Mouse (Mus musculus) neural tube, embryonic 11.5 days (tissue): ENCODE results near the gene Ube2k. TPM values are rescaled to one million over a fixed set of nuclear protein-coding genes. Genes with fewer than 3 reads are reported as not detected.

ENCODE experiments used
- ATAC-seq: fragments of 200-750 bp; cut with Nextera tagmentation; 2 replicates; pipeline ENCODE4 v1.8.0; 2017; ENCODE audit warnings: moderate number of reproducible peaks, mild to moderate bottlenecking, moderate TSS enrichment, moderate library complexity; ENCODE audit not compliant: insufficient read depth, low FRiP score, low TSS enrichment
- DNase-seq: peaks from one replicate; pipeline ENCODE4 v3.0.0-alpha.2; 2015; ENCODE audit warnings: low spot score
- H3K27ac ChIP-seq: fragments of 300-500 bp; sonication (generic); 2 replicates; pipeline ENCODE4 v1.5.1; 2014; ENCODE audit warnings: low read depth, mild to moderate bottlenecking, low read length
- H3K27me3 ChIP-seq: fragments of 300-500 bp; sonication (generic); 2 replicates; pipeline ENCODE4 v1.6.1; 2014; ENCODE audit warnings: mild to moderate bottlenecking, low read length, mixed read lengths; ENCODE audit not compliant: control insufficient read depth, insufficient read depth
- H3K36me3 ChIP-seq: fragments of 300-500 bp; sonication (generic); 2 replicates; pipeline ENCODE4 v1.6.1; 2014; ENCODE audit warnings: mild to moderate bottlenecking, low read length, moderate library complexity, mixed read lengths; ENCODE audit not compliant: control insufficient read depth, insufficient read depth
- H3K4me1 ChIP-seq: fragments of 300-500 bp; sonication (generic); 2 replicates; pipeline ENCODE4 v1.6.1; 2014; ENCODE audit warnings: low read length, mixed read lengths; ENCODE audit not compliant: control insufficient read depth, insufficient read depth
- H3K4me2 ChIP-seq: fragments of 300-500 bp; sonication (generic); 2 replicates; pipeline ENCODE4 v1.6.1; 2014; ENCODE audit warnings: low read depth, mild to moderate bottlenecking, moderate library complexity
- H3K4me3 ChIP-seq: fragments of 300-500 bp; sonication (generic); 2 replicates; pipeline ENCODE4 v1.5.1; 2014; ENCODE audit warnings: low read depth, low read length
- H3K9ac ChIP-seq: fragments of 300-500 bp; sonication (generic); 2 replicates; pipeline ENCODE4 v1.6.1; 2014; ENCODE audit warnings: mild to moderate bottlenecking, low read length
- H3K9me3 ChIP-seq: fragments of 300-500 bp; sonication (generic); 2 replicates; pipeline ENCODE4 v1.6.1; 2016; ENCODE audit warnings: low read length; ENCODE audit not compliant: control insufficient read depth
- WGBS: fragments of 180-500 bp; shearing (Covaris S2); extraction: QIAGEN DNeasy Blood & Tissue Kit; methylation state at CpG from one replicate; pipeline ENCODE4 v1.1.7; 2014; 5-methylcytosine and 5-hydroxymethylcytosine counted together
- polyA plus RNA-seq: library from polyadenylated mRNA; unstranded; fragments of >200 nt; fragmentation: Nextera tagmentation; extraction: Ambion mirVana; gene quantifications from 2 replicates; pipeline ENCODE4 v1.2.1, GENCODE M21; 2014

The Ube2k gene
- polyA plus RNA-seq, 1 experiment from 2014 or later: 138 TPM

GRCm38 (mm10) chr5:65592421-65592820 is 55.4 kb downstream of the Ube2k start:
- WGBS: 92% methylated on average over 2 of the region's 2 CpGs
- Histone ChIP-seq H3K4me3 (no peak overlapping the region), H3K36me3 (peaks cover 2% of the 10 kb centered on the region; the same call in 1 of the 2 replicates), H3K27me3 (no peaks in the 10 kb centered on the region), H3K4me1 (no peaks in the 10 kb centered on the region), H3K9ac (no peak overlapping the region), H3K9me3 (no peaks in the 10 kb centered on the region), H3K27ac (no peak overlapping the region), H3K4me2 (no peak overlapping the region)
- ATAC-seq (no peak), DNase-seq (no peak)

GRCm38 (mm10) chr5:65599681-65600080 is 62.6 kb downstream of the Ube2k start:
- Histone ChIP-seq H3K4me1 (no peaks in the 10 kb centered on the region), H3K9ac (no peak overlapping the region), H3K27me3 (no peaks in the 10 kb centered on the region), H3K4me3 (no peak overlapping the region), H3K27ac (no peak overlapping the region), H3K4me2 (no peak overlapping the region), H3K9me3 (no peaks in the 10 kb centered on the region), H3K36me3 (peaks cover 4% of the 10 kb centered on the region; the same call in 1 of the 2 replicates)
- ATAC-seq (no peak), DNase-seq (no peak)
- 93% methylated on average over 7 of the region's 7 CpGs for WGBS

GRCm38 (mm10) chr5:65606820-65607219 is 69.8 kb downstream of the Ube2k start:
- ATAC-seq: no peak
- Histone ChIP-seq H3K27me3 (no peaks in the 10 kb centered on the region), H3K9ac (no peak overlapping the region), H3K27ac (no peak overlapping the region), H3K4me2 (no peak overlapping the region), H3K4me1 (no peaks in the 10 kb centered on the region), H3K4me3 (no peak overlapping the region), H3K9me3 (no peaks in the 10 kb centered on the region), H3K36me3 (0 out of 2 replicates have a peak, but pooled peaks cover 2% of the 10 kb centered on the region)
- no peak for DNase-seq
- WGBS: 89% methylated on average over 1 of the region's 1 CpGs

- DNase-seq (no peak), ATAC-seq (no peak)
- Histone ChIP-seq H3K27me3 (no peaks in the 10 kb centered on the region), H3K27ac (no peak overlapping the region), H3K4me2 (no peak overlapping the region), H3K9me3 (no peaks in the 10 kb centered on the region), H3K4me3 (no peak overlapping the region), H3K36me3 (peaks cover 4% of the 10 kb centered on the region; the same call in 1 of the 2 replicates), H3K4me1 (no peaks in the 10 kb centered on the region), H3K9ac (no peak overlapping the region)
- 89% methylated on average over 5 of the region's 5 CpGs for WGBS
These were observed 72.7 kb downstream of the Ube2k start for GRCm38 (mm10) chr5:65609769-65610168.

GRCm38 (mm10) chr5:65610541-65610940 is 73.5 kb downstream of the Ube2k start:
- no peak for ATAC-seq
- no peak overlapping the region for H3K27ac ChIP-seq
- H3K9me3 ChIP-seq: no peaks in the 10 kb centered on the region
- H3K4me2 ChIP-seq: no peak overlapping the region
- H3K4me1 ChIP-seq: no peaks in the 10 kb centered on the region
- no peak overlapping the region for H3K9ac ChIP-seq
- WGBS: 91% methylated on average over 4 of the region's 4 CpGs
- DNase-seq: no peak
- no peak overlapping the region for H3K4me3 ChIP-seq
- H3K36me3 ChIP-seq: peaks cover 7% of the 10 kb centered on the region
- no peaks in the 10 kb centered on the region for H3K27me3 ChIP-seq

- H3K36me3 ChIP-seq: peaks cover 10% of the 10 kb centered on the region
- ATAC-seq: no peak
- H3K4me2 ChIP-seq: no peak overlapping the region
- no peak overlapping the region for H3K9ac ChIP-seq
- WGBS: 92% methylated on average over 9 of the region's 9 CpGs
- no peak overlapping the region for H3K27ac ChIP-seq
- no peaks in the 10 kb centered on the region for H3K4me1 ChIP-seq
- H3K4me3 ChIP-seq: no peak overlapping the region
- H3K9me3 ChIP-seq: no peaks in the 10 kb centered on the region
- DNase-seq: no peak
- no peaks in the 10 kb centered on the region for H3K27me3 ChIP-seq
These were observed 76.3 kb downstream of the Ube2k start for GRCm38 (mm10) chr5:65613152-65613924.

GRCm38 (mm10) chr5:65624340-65624739 is 87.3 kb downstream of the Ube2k start:
- Histone ChIP-seq H3K27ac (no peak overlapping the region), H3K4me1 (no peaks in the 10 kb centered on the region), H3K4me2 (no peak overlapping the region), H3K9me3 (no peaks in the 10 kb centered on the region), H3K4me3 (no peak overlapping the region), H3K27me3 (no peaks in the 10 kb centered on the region), H3K36me3 (peaks cover 9% of the 10 kb centered on the region; the same call in 1 of the 2 replicates), H3K9ac (no peak overlapping the region)
- DNase-seq: no peak
- ATAC-seq: no peak

GRCm38 (mm10) chr5:65638896-65639295 is 101.9 kb downstream of the Ube2k start:
- Histone ChIP-seq H3K4me1 (no peaks in the 10 kb centered on the region), H3K9me3 (no peaks in the 10 kb centered on the region), H3K27ac (no peak overlapping the region), H3K27me3 (no peaks in the 10 kb centered on the region), H3K4me3 (no peak overlapping the region), H3K4me2 (no peak overlapping the region), H3K36me3 (peaks cover 7% of the 10 kb centered on the region), H3K9ac (no peak overlapping the region)
- DNase-seq (no peak), ATAC-seq (no peak)
- WGBS: 92% methylated on average over 1 of the region's 1 CpGs
